Mouse (Mus musculus): ENCODE results near the gene Fbxo9.
A peak's percentile ranks its signal among the peaks of the same experiment; 100 is the strongest.

Gene Fbxo9

GRCm38 (mm10) chr9:78064121-78064520 is 44.7 kb downstream of the Fbxo9 start:
- no peak for DNase-seq

DNA sequence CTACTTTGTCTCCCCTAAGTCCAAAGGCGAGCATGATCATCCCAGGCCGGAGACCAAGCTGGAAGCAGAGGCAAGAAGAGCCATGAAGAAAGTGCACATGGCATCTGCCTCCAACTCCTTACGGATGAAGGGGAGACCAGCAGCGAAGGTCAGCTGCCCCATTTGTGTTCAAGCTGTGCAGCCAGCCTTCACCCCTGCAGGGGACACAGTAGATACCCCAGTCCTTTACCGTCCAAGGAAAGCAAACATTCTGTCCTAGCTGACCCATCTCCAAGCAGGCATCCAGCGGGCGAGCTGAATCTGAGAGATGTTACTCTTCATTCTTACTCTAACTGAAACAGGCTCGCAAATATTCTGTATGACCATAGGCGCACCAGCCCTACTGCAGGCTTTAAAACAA is 46.5 kb downstream of the Fbxo9 start:
- DNase-seq, result no peak

DNA sequence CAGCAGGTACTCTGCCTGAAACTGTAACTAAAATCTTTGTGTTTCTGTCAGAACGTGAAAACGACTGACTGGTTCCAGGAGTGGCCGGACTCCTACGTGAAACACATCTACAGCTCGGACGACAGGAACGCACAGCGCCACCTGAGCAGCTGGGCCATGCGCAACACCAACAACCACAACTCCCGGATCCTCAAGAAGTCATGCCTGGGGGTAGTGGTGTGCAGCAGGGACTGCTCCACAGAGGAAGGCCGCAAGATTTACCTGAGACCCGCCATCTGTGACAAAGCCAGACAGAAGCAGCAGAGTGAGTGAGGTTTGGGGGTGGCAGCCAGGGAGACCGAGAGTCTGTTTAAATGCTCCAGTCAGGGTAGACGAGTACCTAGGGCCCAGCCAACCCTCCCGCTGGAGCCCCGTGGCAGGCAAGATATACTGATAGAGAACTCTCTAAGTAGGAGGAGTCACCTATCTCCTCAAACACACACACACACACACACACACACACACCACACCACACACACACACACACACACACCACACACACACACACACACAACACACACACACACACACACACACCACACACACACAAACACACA is 49.2 kb downstream of the Fbxo9 start:
- DNase-seq, result no peak

- DNase-seq, result no peak
These were observed 54.6 kb downstream of the Fbxo9 start for GRCm38 (mm10) chr9:78054298-78054697.

DNA sequence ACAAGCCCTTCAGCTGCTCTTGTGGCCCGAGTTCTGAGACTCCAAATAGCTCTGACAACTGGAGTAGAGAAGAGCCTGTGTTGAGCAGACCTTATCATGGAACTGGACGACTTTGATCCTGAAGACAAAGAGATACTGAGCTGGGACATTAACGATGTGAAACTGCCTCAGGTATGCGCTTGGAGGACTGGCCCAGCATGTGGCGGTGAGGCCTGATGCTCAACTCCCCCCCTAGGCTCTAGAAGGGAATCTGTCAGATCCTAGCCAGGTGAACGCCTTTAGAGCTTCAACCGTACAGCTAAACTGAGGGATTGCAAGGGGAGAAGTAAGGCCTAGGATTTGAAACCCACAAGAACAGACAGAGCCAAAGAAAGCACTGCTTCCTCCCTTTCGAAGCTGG is 55.0 kb downstream of the Fbxo9 start:
- DNase-seq, result no peak

DNA sequence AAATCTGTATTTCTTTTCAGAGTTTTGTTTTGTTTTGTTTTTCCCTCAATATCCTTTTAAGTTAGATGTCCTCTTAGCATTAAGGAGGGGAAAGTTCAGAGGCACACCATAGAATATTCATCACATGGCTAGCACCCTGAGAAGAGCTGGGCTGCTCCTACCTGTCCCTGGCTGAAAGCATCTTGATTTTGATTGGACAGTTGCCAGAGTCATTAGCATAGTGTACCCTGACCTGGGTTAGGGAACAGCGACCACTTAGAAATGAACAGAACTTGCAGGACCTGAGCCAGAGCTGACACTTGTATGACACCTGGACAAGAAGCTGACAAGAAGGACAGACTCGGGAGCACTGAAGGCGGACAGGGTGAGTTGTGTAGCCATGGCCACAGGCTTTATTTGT is 57.2 kb downstream of the Fbxo9 start, which contains the start of gene Gcm1:
Gcm1 (plus strand) TSS at position 248 of the 400 bp plus-strand sequence.
- DNase-seq, result no peak

DNA sequence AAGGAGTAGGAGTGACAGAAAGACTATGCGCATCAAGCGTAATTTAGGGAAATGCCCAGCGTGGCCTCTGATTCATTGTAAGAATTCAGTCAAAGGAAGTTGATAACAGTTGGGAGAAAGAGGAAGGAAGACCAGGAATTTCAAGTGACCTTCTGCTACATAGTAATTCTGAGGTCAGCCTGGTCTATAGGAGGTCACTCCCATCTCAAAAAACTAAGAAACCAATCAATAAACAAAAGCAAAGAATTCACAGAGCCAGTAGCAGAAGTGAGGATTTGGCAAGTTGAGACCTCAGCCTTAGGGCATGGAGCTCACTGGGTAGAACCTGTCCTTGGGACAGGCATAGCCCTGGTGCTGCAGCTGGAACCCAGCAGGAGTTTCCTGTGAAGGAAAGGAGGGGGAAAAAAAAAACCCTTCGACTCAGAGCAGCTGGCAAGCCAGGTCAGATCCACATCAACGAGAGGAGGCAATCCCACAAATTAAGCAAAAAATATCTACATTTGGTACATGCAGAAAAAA is 58.4 kb downstream of the Fbxo9 start:
- no peak for DNase-seq

GRCm38 (mm10) chr9:78046755-78047154 is 62.1 kb downstream of the Fbxo9 start:
- no peak for DNase-seq

DNA sequence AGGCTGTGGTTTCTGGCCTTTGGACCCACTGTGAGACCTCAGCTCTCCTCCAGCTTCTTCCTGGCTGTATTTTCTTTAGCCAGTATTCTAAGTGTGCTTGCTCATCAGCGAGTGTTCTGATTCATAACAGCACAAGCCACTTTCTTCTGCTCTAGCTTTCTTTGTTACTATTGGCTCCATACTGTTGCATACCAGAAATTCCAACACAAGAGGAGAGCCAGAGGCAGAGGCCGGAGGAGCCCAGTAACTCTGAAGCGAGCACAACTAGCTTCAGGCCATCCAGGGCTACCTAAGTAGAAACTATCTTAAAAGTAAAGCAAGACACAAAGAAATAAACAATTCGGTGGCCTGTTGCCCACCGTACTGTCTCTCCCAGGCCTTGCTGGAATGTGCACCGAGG is 63.7 kb downstream of the Fbxo9 start:
- no peak for DNase-seq

GRCm38 (mm10) chr9:78038755-78039489 is 69.9 kb downstream of the Fbxo9 start:
- DNase-seq, result peak; percentile 67

GRCm38 (mm10) chr9:78035831-78036230 is 73.0 kb downstream of the Fbxo9 start:
- DNase-seq, result no peak

DNA sequence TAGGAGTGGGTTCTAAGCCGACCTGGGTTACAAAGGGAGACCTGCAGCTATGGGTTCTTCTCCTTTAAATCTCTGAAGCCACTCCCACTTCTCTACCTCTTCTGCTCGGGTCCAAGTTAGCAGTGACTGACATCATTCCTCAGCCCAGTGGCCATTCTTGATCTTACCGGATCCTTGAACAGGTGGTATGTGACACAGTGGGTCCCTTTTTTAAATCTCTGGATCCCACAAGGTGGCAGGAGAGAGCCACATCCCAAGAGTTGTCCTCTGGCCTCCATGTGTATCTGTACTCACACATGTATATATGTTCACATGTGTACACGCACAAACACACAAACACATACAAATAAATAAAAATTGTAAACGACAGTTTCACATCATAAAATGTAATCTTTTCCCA is 73.6 kb downstream of the Fbxo9 start:
- no peak for DNase-seq

DNA sequence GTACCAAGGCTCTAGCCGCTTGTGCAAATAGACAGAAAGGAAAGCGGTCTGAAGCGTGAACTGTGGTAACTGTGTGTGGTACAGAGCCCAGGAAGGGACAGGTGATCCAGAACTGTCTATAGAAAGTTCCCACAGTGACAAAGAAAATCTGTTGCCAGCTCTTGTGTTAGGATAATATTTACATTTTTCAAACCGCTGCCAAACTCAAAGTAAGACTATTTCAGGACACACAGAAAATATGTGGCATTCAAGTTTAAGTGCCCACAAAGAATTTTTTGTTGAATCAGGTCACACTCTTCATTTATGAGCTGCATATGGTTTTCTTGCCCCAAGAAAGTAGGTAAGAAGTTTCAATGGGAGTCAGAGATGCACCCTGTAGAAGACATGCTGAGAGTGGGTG is 75.9 kb downstream of the Fbxo9 start:
- DNase-seq, result no peak

Measured in right cerebral cortex, postnatal 25 days (tissue).